Mouse (Mus musculus) forebrain, embryonic 15.5 days (tissue): ENCODE results near the gene Fshr. TPM values are rescaled to one million over a fixed set of nuclear protein-coding genes. Genes with fewer than 3 reads are reported as not detected.
A peak's percentile ranks its signal among the peaks of the same experiment; 100 is the strongest.

Experiments used
- ATAC-seq: fragments of 200-750 bp; cut with Nextera tagmentation; replicated peaks from 2 replicates; pipeline ENCODE4 v1.8.0; 2017; ENCODE audit warnings: mild to moderate bottlenecking, moderate TSS enrichment, moderate library complexity
- H3K27ac ChIP-seq: fragments of 300-500 bp; sonication (generic); replicated peaks from 2 replicates; pipeline ENCODE4 v1.5.1; 2015; ENCODE audit warnings: mild to moderate bottlenecking, inconsistent platforms
- H3K27me3 ChIP-seq: fragments of 300-500 bp; sonication (generic); 2 replicates; pipeline ENCODE4 v1.6.1; 2015; ENCODE audit warnings: inconsistent platforms
- H3K36me3 ChIP-seq: fragments of 300-500 bp; sonication (generic); 2 replicates; pipeline ENCODE4 v1.6.1; 2015; ENCODE audit warnings: mild to moderate bottlenecking, inconsistent platforms
- H3K4me1 ChIP-seq: fragments of 300-500 bp; sonication (generic); 2 replicates; pipeline ENCODE4 v1.6.1; 2015; ENCODE audit warnings: inconsistent platforms
- H3K4me2 ChIP-seq: fragments of 300-500 bp; sonication (generic); replicated peaks from 2 replicates; pipeline ENCODE4 v1.6.1; 2015; ENCODE audit warnings: mild to moderate bottlenecking, inconsistent platforms
- H3K4me3 ChIP-seq: fragments of 300-500 bp; sonication (generic); 2 replicates; pipeline ENCODE4 v1.5.1; 2015; ENCODE audit warnings: mild to moderate bottlenecking, inconsistent platforms
- H3K9ac ChIP-seq: fragments of 300-500 bp; sonication (generic); replicated peaks from 2 replicates; pipeline ENCODE4 v1.6.1; 2015; ENCODE audit warnings: mild to moderate bottlenecking, inconsistent platforms
- H3K9me3 ChIP-seq: fragments of 300-500 bp; sonication (generic); 2 replicates; pipeline ENCODE4 v1.6.1; 2016; ENCODE audit warnings: inconsistent platforms
- WGBS: fragments of 180-500 bp; shearing (Covaris S2); methylation state at CpG from one replicate; pipeline ENCODE4 v1.1.7; 2015; ENCODE audit warnings: mixed read lengths; 5-methylcytosine and 5-hydroxymethylcytosine counted together
- polyA plus RNA-seq: library from polyadenylated mRNA; unstranded; fragments of >200 nt; fragmentation: Nextera tagmentation; extraction: Ambion mirVana; gene quantifications from 2 replicates; pipeline ENCODE4 v1.2.1, GENCODE M21; 2015

Gene Fshr
- polyA plus RNA-seq, 1 experiment from 2014 or later, result not detected

DNA sequence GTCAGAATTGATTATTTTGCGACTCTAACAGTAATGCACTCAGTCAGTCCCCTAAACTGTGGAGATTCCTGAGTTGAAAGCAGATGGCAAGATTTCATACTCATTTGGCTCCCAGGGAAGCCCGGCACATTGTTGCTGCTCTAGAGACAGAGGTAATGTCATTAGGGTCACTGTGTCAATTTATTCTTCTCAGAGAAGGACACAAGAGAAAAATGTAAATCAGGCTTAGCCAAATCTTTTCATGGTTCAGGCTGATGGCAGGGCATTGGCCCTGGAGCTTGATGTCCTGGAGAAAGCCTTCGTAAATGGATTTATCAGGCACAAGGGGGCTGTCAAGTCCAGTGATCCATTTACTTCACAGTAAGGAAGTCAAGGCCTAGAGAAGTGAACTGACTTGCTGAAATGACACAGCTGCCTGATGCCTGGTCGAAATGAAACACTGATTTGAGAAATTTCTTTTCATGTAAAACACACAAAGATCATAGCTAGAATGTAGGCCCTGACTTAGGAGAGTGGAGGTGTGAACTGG is 262.3 kb downstream of the Fshr start:
- H3K27me3 ChIP-seq, result no peaks in the 10 kb centered on the region
- H3K4me3 ChIP-seq, result no peak overlapping the region
- 12% methylated on average over 4 of the region's 4 CpGs for WGBS
- no peak overlapping the region for H3K4me2 ChIP-seq
- no peak overlapping the region for H3K9ac ChIP-seq
- ATAC-seq, result peak; percentile 65
- no peaks in the 10 kb centered on the region for H3K36me3 ChIP-seq
- peaks cover 16% of the 10 kb centered on the region for H3K4me1 ChIP-seq
- no peaks in the 10 kb centered on the region for H3K9me3 ChIP-seq
- peak overlapping the region; percentile 65; the same call in 1 of the 2 replicates for H3K27ac ChIP-seq

DNA sequence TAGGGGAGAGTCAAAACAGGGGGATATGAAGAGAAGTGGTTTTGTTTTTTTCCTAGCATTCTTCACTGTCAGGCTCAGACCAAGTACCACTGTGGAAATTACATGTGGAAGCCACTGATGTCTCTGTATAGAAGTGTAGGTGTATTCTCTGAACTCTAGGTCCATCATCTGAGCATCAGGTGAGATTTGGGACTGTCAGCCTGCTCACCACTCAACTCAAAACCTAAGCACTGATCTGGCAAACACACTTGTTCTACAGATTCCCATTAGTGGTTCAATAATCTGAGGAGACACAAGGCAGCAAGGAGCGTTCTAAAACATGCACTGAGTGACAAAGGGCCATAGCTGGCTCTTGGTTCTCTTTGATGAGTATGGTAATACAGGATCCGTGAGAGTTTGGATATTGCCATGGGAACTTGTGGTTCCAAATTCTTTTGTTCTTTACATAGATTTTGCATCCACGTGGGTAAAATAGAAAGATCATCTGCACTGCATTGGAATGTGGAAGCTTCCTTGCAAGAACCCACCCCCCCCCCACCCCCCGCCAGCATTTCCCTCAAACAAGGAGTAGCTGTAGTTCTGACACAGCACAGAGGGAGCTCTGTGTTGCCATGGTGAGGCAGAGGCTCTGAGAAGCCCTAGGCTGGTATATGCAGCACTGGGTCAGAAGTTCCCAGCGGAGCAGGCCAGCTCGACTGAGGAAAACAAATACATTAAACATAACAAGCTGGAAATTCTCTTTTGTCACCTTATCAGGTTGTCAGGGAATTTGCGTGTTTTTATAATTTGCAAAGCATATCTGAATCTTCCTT is 262.9 kb downstream of the Fshr start:
- no peak overlapping the region for H3K4me2 ChIP-seq
- H3K9ac ChIP-seq, result no peak overlapping the region
- H3K9me3 ChIP-seq, result no peaks in the 10 kb centered on the region
- no peaks in the 10 kb centered on the region for H3K36me3 ChIP-seq
- H3K4me1 ChIP-seq, result peaks cover 16% of the 10 kb centered on the region
- 12% methylated on average over 7 of the region's 7 CpGs for WGBS
- no peak overlapping the region for H3K4me3 ChIP-seq
- no peaks in the 10 kb centered on the region for H3K27me3 ChIP-seq
- ATAC-seq, result peak; percentile 97
- H3K27ac ChIP-seq, result peak overlapping the region; percentile 65

- no peak overlapping the region for H3K4me3 ChIP-seq
- peaks cover 16% of the 10 kb centered on the region for H3K4me1 ChIP-seq
- 24% methylated on average over 3 of the region's 3 CpGs for WGBS
- H3K36me3 ChIP-seq, result no peaks in the 10 kb centered on the region
- peak overlapping the region; percentile 65; the same call in 1 of the 2 replicates for H3K27ac ChIP-seq
- H3K9ac ChIP-seq, result no peak overlapping the region
- H3K9me3 ChIP-seq, result no peaks in the 10 kb centered on the region
- no peaks in the 10 kb centered on the region for H3K27me3 ChIP-seq
- no peak for ATAC-seq
- no peak overlapping the region for H3K4me2 ChIP-seq
Observed at GRCm38 (mm10) chr17:88936941-88937340, 263.5 kb downstream of the Fshr start.
